Mouse (Mus musculus) cerebellum, adult 2 months (tissue): ENCODE results near the gene Nrtn. TPM values are rescaled to one million over a fixed set of nuclear protein-coding genes. Genes with fewer than 3 reads are reported as not detected.
A peak's percentile ranks its signal among the peaks of the same experiment; 100 is the strongest.

Experiments
- DNase-seq, 2 experiments: peaks; one replicate each; pipeline ENCODE4 v3.0.0; 2021
- H3K27ac ChIP-seq: fragments of 200-500 bp; 2 replicates; pipeline ENCODE4 v1.5.1; 2012; ENCODE audit warnings: low read length, control low read depth, inconsistent platforms; ENCODE audit not compliant: insufficient read depth
- H3K27me3 ChIP-seq: fragments of 200-500 bp; 2 replicates; pipeline ENCODE4 v1.6.1; 2012; ENCODE audit warnings: inconsistent platforms, mild to moderate bottlenecking, low read length, moderate library complexity; ENCODE audit not compliant: control insufficient read depth, insufficient read depth
- H3K4me1 ChIP-seq: fragments of 200-500 bp; 2 replicates; pipeline ENCODE4 v1.6.1; 2011; ENCODE audit warnings: low read length; ENCODE audit not compliant: control insufficient read depth, insufficient read depth
- H3K4me3 ChIP-seq: fragments of 200-500 bp; replicated peaks from 2 replicates; pipeline ENCODE3; 2011; ENCODE audit warnings: mild to moderate bottlenecking, low read depth, low read length, control low read depth; ENCODE audit not compliant: insufficient read depth
- CTCF ChIP-seq: fragments of 200-500 bp; IDR thresholded peaks from 2 replicates; pipeline ENCODE4 v1.5.1; 2011; ENCODE audit warnings: low read depth, mild to moderate bottlenecking, control low read depth, low read length, moderate library complexity, borderline replicate concordance; ENCODE audit not compliant: insufficient read depth
- POLR2A ChIP-seq: fragments of 200-500 bp; IDR thresholded peaks from 2 replicates; pipeline ENCODE4 v1.6.1; 2011; ENCODE audit warnings: low read length, control low read depth, borderline replicate concordance; ENCODE audit not compliant: insufficient read depth
- WGBS: fragments of 180-500 bp; shearing (Covaris S2); methylation state at CpG from one replicate; pipeline ENCODE4 v1.1.7; 2018; 5-methylcytosine and 5-hydroxymethylcytosine counted together
- polyA plus RNA-seq: library from polyadenylated mRNA; depleted of rRNA; stranded (reverse); fragments of >200 nt; gene quantifications from 2 replicates; pipeline ENCODE4 v1.2.3, GENCODE M21; 2012; rRNA removed

The Nrtn gene
- polyA plus RNA-seq, result 7.2 and 9.3 TPM in 2 replicates

GRCm38 (mm10) chr17:56757416-56758123 lies at the start of gene Nrtn:
Gene Nrtn (minus strand): TSS chr17:56757530.
- Histone ChIP-seq H3K4me3 (no peak within 1 kb of the TSS), H3K27me3 (peaks cover 2% of the 10 kb centered on the region; the same call in 1 of the 2 replicates), H3K4me1 (peaks cover 7% of the 10 kb centered on the region; the same call in 1 of the 2 replicates), H3K27ac (no peak within 1 kb of the TSS)
- peak; percentile 42 to 49 for DNase-seq
- WGBS, result 1% methylated on average over 48 of the region's 48 CpGs
- TF ChIP-seq POLR2A (no peak), CTCF (no peak)

- no peak for DNase-seq
- Histone ChIP-seq H3K27ac (no peak overlapping the region), H3K4me1 (no peaks in the 10 kb centered on the region), H3K4me3 (no peak overlapping the region), H3K27me3 (no peaks in the 10 kb centered on the region)
- 76% methylated on average over 1 of the region's 1 CpGs for WGBS
- no peak for TF ChIP-seq CTCF
- TF ChIP-seq POLR2A, result no peak
These were observed 48.5 kb upstream of the Nrtn start for GRCm38 (mm10) chr17:56805784-56806183.

GRCm38 (mm10) chr17:56804952-56805351 lies 47.6 kb upstream of the Nrtn start:
- DNase-seq, result no peak
- no peaks in the 10 kb centered on the region for H3K4me1 ChIP-seq
- WGBS, result 10% methylated on average over 5 of the region's 5 CpGs
- H3K27me3 ChIP-seq, result no peaks in the 10 kb centered on the region
- H3K4me3 ChIP-seq, result no peak overlapping the region
- TF ChIP-seq CTCF (no peak), POLR2A (no peak)
- no peak overlapping the region for H3K27ac ChIP-seq

DNA sequence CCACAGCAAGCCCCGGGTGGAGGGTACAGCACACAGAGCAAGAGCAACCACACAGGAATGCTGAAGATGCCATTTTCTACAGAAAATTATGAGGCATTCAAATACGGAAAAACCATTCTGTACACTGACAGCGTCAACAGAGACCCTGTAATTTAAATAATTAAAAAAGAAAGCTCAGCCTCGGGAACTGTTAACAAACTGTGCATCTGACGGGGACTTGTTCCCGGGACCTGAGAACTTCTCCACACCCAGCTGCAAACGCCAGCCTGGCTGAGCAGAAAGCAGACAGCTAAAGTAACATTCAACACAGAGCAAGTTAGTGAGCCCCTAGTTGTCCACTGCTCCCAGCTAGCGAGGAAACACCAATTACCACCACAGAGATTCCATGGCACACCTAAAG lies 44.7 kb upstream of the Nrtn start:
- Histone ChIP-seq H3K4me1 (no peaks in the 10 kb centered on the region), H3K27ac (no peak overlapping the region), H3K4me3 (no peak overlapping the region), H3K27me3 (no peaks in the 10 kb centered on the region)
- 89% methylated on average over 8 of the region's 8 CpGs for WGBS
- no peak for DNase-seq
- TF ChIP-seq CTCF (no peak), POLR2A (no peak)

GRCm38 (mm10) chr17:56799276-56799675 lies 41.9 kb upstream of the Nrtn start:
- 82% methylated on average over 3 of the region's 3 CpGs for WGBS
- TF ChIP-seq POLR2A (no peak), CTCF (no peak)
- Histone ChIP-seq H3K4me3 (no peak overlapping the region), H3K27me3 (no peaks in the 10 kb centered on the region), H3K4me1 (no peaks in the 10 kb centered on the region), H3K27ac (no peak overlapping the region)
- DNase-seq, result no peak

DNA sequence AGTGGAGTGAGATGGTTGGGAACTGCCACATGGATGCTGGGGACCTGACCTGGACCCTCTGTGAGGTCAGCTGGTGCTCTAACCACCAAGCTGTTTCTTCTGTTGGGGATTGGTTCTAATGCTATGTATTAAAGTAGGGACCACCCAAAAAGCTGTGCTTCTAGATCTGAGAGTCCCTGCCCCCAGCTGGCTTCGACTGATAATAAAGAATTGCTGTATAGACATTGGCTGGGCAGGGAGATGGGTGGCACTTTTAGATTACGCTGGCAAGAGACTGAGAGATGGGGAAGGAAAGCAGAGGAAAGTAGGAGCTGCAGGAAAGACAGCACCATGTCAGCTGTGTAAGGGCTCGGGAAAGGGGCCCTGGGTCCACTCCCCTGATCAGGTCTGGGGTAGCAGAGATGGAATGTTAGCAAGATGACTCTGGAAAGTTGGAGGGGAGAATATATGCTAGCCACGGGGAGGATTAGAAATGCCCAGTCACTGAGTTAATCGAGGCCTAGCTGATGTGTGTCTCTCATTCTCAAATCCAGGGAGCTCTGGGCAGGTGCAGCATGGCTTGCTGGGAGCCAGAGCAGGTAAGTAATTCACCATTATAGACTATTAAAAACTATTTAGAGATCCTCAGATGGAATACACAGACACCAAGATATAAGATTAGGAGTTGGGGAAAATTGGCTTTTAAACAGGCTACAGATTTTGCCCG lies 36.4 kb upstream of the Nrtn start:
- no peak for DNase-seq
- no peak overlapping the region for H3K27ac ChIP-seq
- no peak for TF ChIP-seq POLR2A
- TF ChIP-seq CTCF, result no peak
- H3K4me1 ChIP-seq, result no peaks in the 10 kb centered on the region
- no peaks in the 10 kb centered on the region for H3K27me3 ChIP-seq
- H3K4me3 ChIP-seq, result no peak overlapping the region
- WGBS, result 68% methylated on average over 6 of the region's 6 CpGs

DNA sequence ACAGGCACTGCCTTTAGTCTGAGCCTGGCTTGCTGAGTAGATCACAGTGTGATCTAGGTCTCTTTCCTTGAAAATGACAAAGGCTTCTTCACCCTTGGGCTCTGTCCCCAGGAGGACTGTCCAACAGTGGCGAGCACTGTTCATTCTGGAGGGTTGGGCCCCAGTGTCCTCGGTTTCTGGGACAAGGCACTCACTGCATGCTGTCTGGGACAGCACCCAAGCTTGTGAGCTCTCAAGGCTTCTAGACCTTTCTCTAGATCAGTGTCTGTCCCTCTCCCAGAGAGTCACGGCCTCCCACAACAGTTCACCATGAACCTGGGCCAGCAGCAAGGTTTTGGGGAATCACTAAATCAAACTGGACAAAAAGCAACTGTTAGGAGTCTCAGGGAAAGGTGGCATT lies 35.3 kb upstream of the Nrtn start:
- no peak overlapping the region for H3K4me3 ChIP-seq
- TF ChIP-seq POLR2A (no peak), CTCF (no peak)
- H3K4me1 ChIP-seq, result no peaks in the 10 kb centered on the region
- WGBS, result 74% methylated on average over 3 of the region's 3 CpGs
- H3K27ac ChIP-seq, result no peak overlapping the region
- no peak for DNase-seq
- no peaks in the 10 kb centered on the region for H3K27me3 ChIP-seq

- Histone ChIP-seq H3K27ac (no peak overlapping the region), H3K27me3 (no peaks in the 10 kb centered on the region), H3K4me1 (no peaks in the 10 kb centered on the region), H3K4me3 (no peak overlapping the region)
- no peak for DNase-seq
- WGBS, result 86% methylated on average over 6 of the region's 6 CpGs
- TF ChIP-seq CTCF (no peak), POLR2A (no peak)
These were observed 32.0 kb upstream of the Nrtn start for GRCm38 (mm10) chr17:56789286-56789685.
